Mouse (Mus musculus) midbrain, postnatal 0 days (tissue): ENCODE results near the gene Spop. TPM values are rescaled to one million over a fixed set of nuclear protein-coding genes. Genes with fewer than 3 reads are reported as not detected.

ENCODE experiments used
- ATAC-seq: fragments of 200-750 bp; cut with Nextera tagmentation; 2 replicates; pipeline ENCODE4 v1.8.0; 2017; ENCODE audit warnings: moderate number of reproducible peaks, mild to moderate bottlenecking, moderate TSS enrichment, moderate library complexity; ENCODE audit not compliant: low FRiP score
- DNase-seq: peaks from one replicate; pipeline ENCODE4 v3.0.0-alpha.2; 2015; ENCODE audit warnings: low spot score
- H3K27ac ChIP-seq: fragments of 300-500 bp; sonication (generic); 2 replicates; pipeline ENCODE4 v1.5.1; 2014; ENCODE audit warnings: low read depth, mild to moderate bottlenecking, low read length, mixed read lengths
- H3K27me3 ChIP-seq: fragments of 300-500 bp; sonication (generic); 2 replicates; pipeline ENCODE4 v1.6.1; 2014; ENCODE audit warnings: low read length, control low read depth, mixed read lengths; ENCODE audit not compliant: insufficient read depth
- H3K36me3 ChIP-seq: fragments of 300-500 bp; sonication (generic); 2 replicates; pipeline ENCODE4 v1.6.1; 2014; ENCODE audit warnings: low read length, control low read depth, mixed read lengths; ENCODE audit not compliant: insufficient read depth
- H3K4me1 ChIP-seq: fragments of 300-500 bp; sonication (generic); 2 replicates; pipeline ENCODE4 v1.6.1; 2014; ENCODE audit warnings: mild to moderate bottlenecking, control low read depth, antibody characterized with exemption, low read length, mixed read lengths; ENCODE audit not compliant: insufficient read depth
- H3K4me2 ChIP-seq: fragments of 300-500 bp; sonication (generic); 2 replicates; pipeline ENCODE4 v1.6.1; 2014; ENCODE audit warnings: low read depth, mild to moderate bottlenecking, low read length, mixed read lengths; ENCODE audit not compliant: poor library complexity, severe bottlenecking
- H3K4me3 ChIP-seq: fragments of 300-500 bp; sonication (generic); 2 replicates; pipeline ENCODE4 v1.5.1; 2014; ENCODE audit warnings: low read depth, mild to moderate bottlenecking, low read length, moderate library complexity
- H3K9ac ChIP-seq: fragments of 300-500 bp; sonication (generic); replicated peaks from 2 replicates; pipeline ENCODE4 v1.6.1; 2014; ENCODE audit warnings: mild to moderate bottlenecking, low read length, moderate library complexity, mixed read lengths; ENCODE audit not compliant: poor library complexity, severe bottlenecking
- H3K9me3 ChIP-seq: fragments of 300-500 bp; sonication (generic); 2 replicates; pipeline ENCODE4 v1.6.1; 2016; ENCODE audit warnings: low read length, control low read depth
- CTCF ChIP-seq: IDR thresholded peaks from 2 replicates; pipeline ENCODE4 v1.5.1; 2016; ENCODE audit warnings: antibody characterized with exemption, mild to moderate bottlenecking
- WGBS: fragments of 180-500 bp; shearing (Covaris S2); extraction: QIAGEN DNeasy Blood & Tissue Kit; methylation state at CpG from one replicate; pipeline ENCODE4 v1.1.7; 2014; 5-methylcytosine and 5-hydroxymethylcytosine counted together
- polyA plus RNA-seq: library from polyadenylated mRNA; unstranded; fragments of >200 nt; fragmentation: Nextera tagmentation; extraction: Ambion mirVana; gene quantifications from 2 replicates; pipeline ENCODE4 v1.2.1, GENCODE M21; 2015
- total RNA-seq: library from RNA; depleted of rRNA; stranded (reverse); fragments of >200 nt; gene quantifications from 2 replicates; pipeline ENCODE4 v1.2.3, GENCODE M21; 2014

Spop gene
- total and polyA plus RNA-seq, 2 experiments from 2014 or later, result 54.3 to 231 TPM

GRCm38 (mm10) chr11:95507041-95507716, 93.3 kb downstream of the Spop start:
- ATAC-seq, result no peak

GRCm38 (mm10) chr11:95507785-95508184, 93.9 kb downstream of the Spop start:
- Histone ChIP-seq H3K36me3 (no peaks in the 10 kb centered on the region), H3K4me3 (no peak overlapping the region), H3K9me3 (no peaks in the 10 kb centered on the region), H3K4me2 (no peak overlapping the region), H3K27ac (no peak overlapping the region), H3K27me3 (peaks cover 7% of the 10 kb centered on the region), H3K4me1 (no peaks in the 10 kb centered on the region; the same call in 1 of the 2 replicates), H3K9ac (no peak overlapping the region)
- no peak for TF ChIP-seq CTCF
- no peak for DNase-seq
- WGBS, result 79% methylated on average over 5 of the region's 5 CpGs
- ATAC-seq, result no peak

More at GRCm38 (mm10) chr11:95507041-95507716, 93.3 kb downstream of the Spop start:
- Histone ChIP-seq H3K36me3 (no peaks in the 10 kb centered on the region), H3K9me3 (no peaks in the 10 kb centered on the region), H3K4me3 (no peak overlapping the region), H3K27ac (no peak overlapping the region), H3K4me2 (no peak overlapping the region), H3K4me1 (no peaks in the 10 kb centered on the region; the same call in 1 of the 2 replicates), H3K9ac (no peak overlapping the region), H3K27me3 (peaks cover 2% of the 10 kb centered on the region; the same call in 1 of the 2 replicates)
- DNase-seq, result peak; percentile 40
- TF ChIP-seq CTCF, result peak; percentile 74
- 53% methylated on average over 12 of the region's 12 CpGs for WGBS

- 59% methylated on average over 13 of the region's 13 CpGs for WGBS
- no peaks in the 10 kb centered on the region; the same call in 1 of the 2 replicates for H3K4me1 ChIP-seq
- no peak overlapping the region for H3K27ac ChIP-seq
- TF ChIP-seq CTCF, result no peak
- H3K4me3 ChIP-seq, result no peak overlapping the region
- no peak overlapping the region for H3K9ac ChIP-seq
- ATAC-seq, result no peak
- H3K36me3 ChIP-seq, result no peaks in the 10 kb centered on the region
- H3K4me2 ChIP-seq, result no peak overlapping the region
- DNase-seq, result no peak
- peaks cover 13% of the 10 kb centered on the region for H3K27me3 ChIP-seq
- no peaks in the 10 kb centered on the region for H3K9me3 ChIP-seq
These were observed 94.5 kb downstream of the Spop start for GRCm38 (mm10) chr11:95508211-95508926.

GRCm38 (mm10) chr11:95509126-95509717, 95.3 kb downstream of the Spop start:
- TF ChIP-seq CTCF, result peak; percentile 55
- DNase-seq, result no peak

GRCm38 (mm10) chr11:95510631-95511030, 96.8 kb downstream of the Spop start:
- Histone ChIP-seq H3K4me2 (no peak overlapping the region), H3K27me3 (peaks cover 18% of the 10 kb centered on the region), H3K9me3 (no peaks in the 10 kb centered on the region), H3K4me1 (no peaks in the 10 kb centered on the region), H3K4me3 (no peak overlapping the region), H3K36me3 (no peaks in the 10 kb centered on the region), H3K9ac (no peak overlapping the region), H3K27ac (no peak overlapping the region)
- ATAC-seq (no peak), DNase-seq (no peak)
- TF ChIP-seq CTCF, result no peak
- WGBS, result 91% methylated on average over 12 of the region's 12 CpGs

More at GRCm38 (mm10) chr11:95509126-95509717, 95.3 kb downstream of the Spop start:
- Histone ChIP-seq H3K9ac (no peak overlapping the region), H3K27ac (no peak overlapping the region), H3K4me2 (no peak overlapping the region), H3K9me3 (no peaks in the 10 kb centered on the region), H3K27me3 (peaks cover 13% of the 10 kb centered on the region), H3K4me3 (no peak overlapping the region), H3K4me1 (no peaks in the 10 kb centered on the region), H3K36me3 (no peaks in the 10 kb centered on the region)
- WGBS, result 70% methylated on average over 6 of the region's 6 CpGs
- ATAC-seq, result no peak

GRCm38 (mm10) chr11:95511919-95512318, 98.0 kb downstream of the Spop start:
- Histone ChIP-seq H3K4me2 (no peak overlapping the region), H3K9ac (no peak overlapping the region)
- WGBS, result 85% methylated on average over 1 of the region's 1 CpGs

More at GRCm38 (mm10) chr11:95511919-95512318, 98.0 kb downstream of the Spop start:
- H3K27me3 ChIP-seq, result peaks cover 18% of the 10 kb centered on the region
- DNase-seq (no peak), ATAC-seq (no peak)
- H3K4me1 ChIP-seq, result no peaks in the 10 kb centered on the region
- H3K36me3 ChIP-seq, result no peaks in the 10 kb centered on the region
- TF ChIP-seq CTCF, result no peak
- no peak overlapping the region for H3K27ac ChIP-seq
- no peak overlapping the region for H3K4me3 ChIP-seq
- no peaks in the 10 kb centered on the region for H3K9me3 ChIP-seq
